In the genomic region with DNA sequence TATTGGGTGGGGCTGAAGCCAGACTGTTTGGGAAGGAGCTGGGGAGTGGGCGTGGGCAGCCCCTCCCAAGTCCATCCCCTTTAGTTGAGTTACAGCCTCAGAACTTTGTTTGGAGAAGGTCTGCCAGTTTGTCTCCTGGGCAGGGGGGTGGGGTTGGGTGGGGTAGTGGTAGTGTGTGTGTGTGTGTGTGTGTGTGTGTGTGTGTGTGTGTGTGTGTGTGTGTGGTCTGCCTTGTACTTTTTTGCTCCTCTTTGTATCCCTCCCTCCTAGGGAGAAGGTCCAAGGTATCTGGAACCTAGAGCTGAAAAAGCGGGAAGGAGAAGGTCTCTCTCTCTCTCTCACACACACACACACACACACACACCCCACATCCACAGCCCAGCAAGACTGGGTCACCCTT, we compare ENCODE assay signal across 8 mouse cellular contexts. TPM values are rescaled to one million over a fixed set of nuclear protein-coding genes. Genes with fewer than 3 reads are reported as not detected.
DNase-seq lines count a peak whose midpoint lies in the region; ATAC-seq and TF ChIP-seq lines count a peak whose summit lies in the region.
"Had no signal": no experiment of that assay in that cellular context is flagged by ENCODE, and none has a peak within 500 bp of the region (broad histone marks: within the 10 kb centered on the region; RNA-seq: fewer than 3 reads in every experiment).

A gene (minus strand): TSS at position 101 of the 400 bp plus-strand sequence.

- H3K27me3 ChIP-seq in lung, embryonic 14.5 days (ENCODE audit: insufficient read depth, low read length): peaks cover 37% of the 10 kb centered on the region
- peaks cover 50% of the 10 kb centered on the region for H3K27me3 ChIP-seq in forebrain, embryonic 12.5 days
- peaks cover 53% of the 10 kb centered on the region for H3K27me3 ChIP-seq in limb, embryonic 12.5 days

- no peak within 1 kb of the TSS for H3K9ac ChIP-seq in lung, embryonic 14.5 days
- peak within 1 kb of the TSS; percentile 59 for H3K9ac ChIP-seq in forebrain, embryonic 12.5 days
- peak within 1 kb of the TSS; percentile 44; the same call in 1 of the 2 replicates for H3K9ac ChIP-seq in limb, embryonic 12.5 days (replicated peaks)

- H3K36me3 ChIP-seq in lung, embryonic 14.5 days (ENCODE audit: insufficient read depth): peaks cover 22% of the 10 kb centered on the region
- peaks cover 23% of the 10 kb centered on the region for H3K36me3 ChIP-seq in forebrain, embryonic 12.5 days (replicated peaks)
- peaks cover 25% of the 10 kb centered on the region for H3K36me3 ChIP-seq in limb, embryonic 12.5 days

- H3K4me3 ChIP-seq in lung, embryonic 14.5 days (ENCODE audit: low read depth, low read length): peak within 1 kb of the TSS; percentile 24
- peak within 1 kb of the TSS; percentile 37 for H3K4me3 ChIP-seq in forebrain, embryonic 12.5 days (replicated peaks)
- peak within 1 kb of the TSS; percentile 32 for H3K4me3 ChIP-seq in limb, embryonic 12.5 days (replicated peaks)
- H3K4me3 ChIP-seq in olfactory bulb, adult 2 months (ENCODE audit: insufficient read depth, low read depth, low read length): peak within 1 kb of the TSS; percentile 50

- H3K4me1 ChIP-seq in lung, embryonic 14.5 days (ENCODE audit: insufficient read depth): no peaks in the 10 kb centered on the region
- peaks cover 6% of the 10 kb centered on the region for H3K4me1 ChIP-seq in forebrain, embryonic 12.5 days
- peaks cover 5% of the 10 kb centered on the region; the same call in 1 of the 2 replicates for H3K4me1 ChIP-seq in limb, embryonic 12.5 days (replicated peaks)
- H3K4me1 ChIP-seq in olfactory bulb, adult 2 months (ENCODE audit: control insufficient read depth, insufficient read depth, low read length): peaks cover 8% of the 10 kb centered on the region; the same call in 1 of the 2 replicates

- peak within 1 kb of the TSS; percentile 51 for H3K4me2 ChIP-seq in lung, embryonic 14.5 days
- peak within 1 kb of the TSS; percentile 76 for H3K4me2 ChIP-seq in forebrain, embryonic 12.5 days
- H3K4me2 ChIP-seq in limb, embryonic 12.5 days: peak within 1 kb of the TSS; percentile 56

- DNase-seq in lung, embryonic 14.5 days: no peak
- no peak for DNase-seq in lung, postnatal 14 days
- no peak for DNase-seq in gastrocnemius, postnatal 36 days
- no peak for DNase-seq in c-Kit-positive CD71-positive TER-119-positive erythroid progenitor cells, embryonic 14.5 days (ENCODE audit: low spot score)

- no peaks in the 10 kb centered on the region for H3K9me3 ChIP-seq in lung, embryonic 14.5 days (ENCODE audit: low read depth, low read length)
- H3K9me3 ChIP-seq in forebrain, embryonic 12.5 days: 0 out of 2 replicates have a peak, but pooled peaks cover under 1% of the 10 kb centered on the region
- H3K9me3 ChIP-seq in limb, embryonic 12.5 days: no peaks in the 10 kb centered on the region

- intact Hi-C loops in gastrocnemius, postnatal 36 days (cut with DNase I): no loop called here

- no peak for ATAC-seq in lung, embryonic 14.5 days (ENCODE audit: insufficient read depth)
- no peak for ATAC-seq in forebrain, embryonic 12.5 days (ENCODE audit: low FRiP score)
- ATAC-seq in limb, embryonic 12.5 days (ENCODE audit: insufficient number of reproducible peaks, insufficient read depth, low FRiP score, low TSS enrichment, low read depth): no peak

- WGBS in lung, embryonic 14.5 days: 44% methylated on average over 2 of the region's 2 CpGs
- 61% methylated on average over 1 of the region's 2 CpGs for WGBS in forebrain, embryonic 12.5 days
- WGBS in limb, embryonic 12.5 days: 38% methylated on average over 1 of the region's 2 CpGs
- WGBS in olfactory bulb, adult 2 months: 54% methylated on average over 2 of the region's 2 CpGs

- no peak for TF ChIP-seq CTCF in lung, embryonic 14.5 days (IDR thresholded peaks at IDR 0.05; ENCODE audit: low read depth)
- TF ChIP-seq CTCF in olfactory bulb, adult 2 months (IDR thresholded peaks at IDR 0.05; ENCODE audit: insufficient read depth, low read depth, low read length): no peak

- H3K27ac ChIP-seq in lung, embryonic 14.5 days (ENCODE audit: low read depth): no peak within 1 kb of the TSS
- no peak within 1 kb of the TSS for H3K27ac ChIP-seq in forebrain, embryonic 12.5 days
- no peak within 1 kb of the TSS for H3K27ac ChIP-seq in limb, embryonic 12.5 days
- no peak within 1 kb of the TSS for H3K27ac ChIP-seq in olfactory bulb, adult 2 months (ENCODE audit: insufficient read depth, low read depth, low read length)

- TF ChIP-seq POLR2A in olfactory bulb, adult 2 months (IDR thresholded peaks at IDR 0.05; ENCODE audit: insufficient read depth, low read depth, low read length): no peak

RNA-seq across cellular contexts. Expression of the gene that starts here (rescaled TPM):
- not detected in 2 replicates for polyA plus RNA-seq in lung, embryonic 14.5 days (2014; fragmentation: Nextera tagmentation; extraction: Ambion mirVana)
- polyA plus RNA-seq in forebrain, embryonic 12.5 days (2016; fragmentation: Nextera tagmentation; extraction: Ambion mirVana): not detected in 2 replicates
- polyA plus RNA-seq in limb, embryonic 12.5 days (2016; fragmentation: Nextera tagmentation; extraction: Ambion mirVana): not detected in 2 replicates
- not detected in 2 replicates for polyA plus RNA-seq in olfactory bulb, adult 2 months (2012; ENCODE audit: insufficient read depth, insufficient read length, low replicate concordance, missing spikeins)
- total RNA-seq in gastrocnemius, postnatal 36 days (2021): not detected
- total RNA-seq: left cerebral cortex, postnatal 14 days had no signal
